Mouse (Mus musculus): ENCODE measurements around the gene Parp3.

DNA sequence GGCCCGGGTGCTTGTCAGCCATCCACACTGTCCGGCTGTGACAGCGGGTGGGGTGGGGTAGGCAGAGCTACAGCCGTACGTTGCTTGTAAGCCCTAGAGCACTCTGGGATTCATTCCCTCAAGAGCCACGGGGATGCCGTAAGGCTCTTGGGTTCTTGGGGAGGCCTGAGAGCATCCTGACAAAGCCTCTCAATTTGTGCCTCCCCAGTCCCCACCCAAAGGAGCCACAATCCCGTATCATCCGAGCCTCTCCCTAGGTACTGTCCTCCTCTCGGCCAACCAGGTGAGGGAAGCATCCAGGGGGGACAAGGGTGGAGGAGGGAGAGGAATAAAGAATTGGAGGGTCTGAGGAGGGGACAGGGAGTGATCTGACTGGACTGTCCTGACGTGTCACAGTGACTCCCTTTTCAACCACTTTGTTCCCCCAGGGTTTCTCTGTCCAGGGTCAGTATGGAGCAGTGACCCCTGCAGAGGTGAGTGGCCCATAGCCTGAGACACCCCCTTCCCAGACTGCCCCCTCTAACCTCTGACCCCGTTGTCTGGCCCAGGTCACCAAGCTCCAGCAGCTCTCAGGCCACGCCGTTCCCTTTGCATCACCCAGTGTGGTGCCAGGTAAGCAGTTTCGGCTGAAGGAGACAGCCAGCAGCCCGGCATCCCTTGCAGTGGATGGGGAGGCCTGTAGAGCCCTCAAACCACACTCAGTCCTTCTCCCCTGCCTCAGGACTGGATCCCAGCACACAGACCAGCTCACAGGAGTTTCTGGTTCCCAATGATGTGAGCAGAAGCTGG lies 14.9 kb downstream of the Parp3 start:
- TF ChIP-seq E2F4 (IDR thresholded peaks at IDR 0.05; ENCODE audit: borderline replicate concordance, low read depth, low read length) (no peak), CTCF (IDR thresholded peaks at IDR 0.05 in 2 of 3, conservative IDR thresholded peaks at IDR 0.05 in 1 of 3; ENCODE audit: control insufficient read depth in 1 of 3, insufficient read depth in 1 of 3, low read depth in 2 of 3, low read length in 3 of 3, poor library complexity in 1 of 3, severe bottlenecking in 1 of 3) (no peak), ZNF384 (IDR thresholded peaks at IDR 0.05; ENCODE audit: low read depth, low read length) (no peak), RAD21 (IDR thresholded peaks at IDR 0.05; ENCODE audit: low read depth, low read length) (no peak), EP300 (IDR thresholded peaks at IDR 0.05; ENCODE audit: low read depth in 1 of 2, low read length in 2 of 2) (no peak), ZMIZ1 (IDR thresholded peaks at IDR 0.05; ENCODE audit: low read depth, low read length) (no peak), USF1 (IDR thresholded peaks at IDR 0.05; ENCODE audit: low read depth, low read length) (no peak), MAZ (IDR thresholded peaks at IDR 0.05; ENCODE audit: low read depth, low read length) (no peak), USF2 (IDR thresholded peaks at IDR 0.05; ENCODE audit: borderline replicate concordance in 1 of 2, insufficient read depth in 1 of 2, low read depth in 1 of 2, low read length in 2 of 2) (no peak)
